Mouse (Mus musculus) B cell, adult 2 months (primary cell): ENCODE results near the gene Ilf2.

Source experiments
- DNase-seq, 2 experiments: peaks; one replicate each; pipeline ENCODE4 v3.0.0; 2022

The Ilf2 gene

GRCm38 (mm10) chr3:90475831-90476611 lies at the start of gene Ilf2:
Ilf2 (plus strand) TSS chr3:90476126.
- DNase-seq, result peak; percentile 91 to 93

GRCm38 (mm10) chr3:90427574-90427973 lies 48.4 kb upstream of the Ilf2 start:
- DNase-seq, result no peak

- DNase-seq, result no peak
Measured at GRCm38 (mm10) chr3:90428186-90428585, 47.7 kb upstream of the Ilf2 start.

- DNase-seq, result no peak
Measured at GRCm38 (mm10) chr3:90429576-90429975, 46.4 kb upstream of the Ilf2 start.

- DNase-seq, result no peak
Measured at GRCm38 (mm10) chr3:90432348-90432747, 43.6 kb upstream of the Ilf2 start.

GRCm38 (mm10) chr3:90432811-90433219 lies 43.1 kb upstream of the Ilf2 start:
- no peak for DNase-seq

GRCm38 (mm10) chr3:90433381-90434020 lies 42.4 kb upstream of the Ilf2 start, which contains the start of gene Ints3:
Ints3 (minus strand) TSS chr3:90433622.
- DNase-seq, result peak; percentile 94 to 95

- DNase-seq, result no peak
Measured at GRCm38 (mm10) chr3:90434073-90434730, 41.7 kb upstream of the Ilf2 start.

GRCm38 (mm10) chr3:90437131-90437530 lies 38.8 kb upstream of the Ilf2 start:
- no peak for DNase-seq

GRCm38 (mm10) chr3:90440756-90441155 lies 35.2 kb upstream of the Ilf2 start:
- no peak for DNase-seq

- no peak for DNase-seq
Measured at GRCm38 (mm10) chr3:90443977-90444376, 31.9 kb upstream of the Ilf2 start.

- no peak for DNase-seq
Measured at GRCm38 (mm10) chr3:90445417-90446200, 30.3 kb upstream of the Ilf2 start.

- DNase-seq, result peak; percentile 17 to 23
Measured at GRCm38 (mm10) chr3:90446389-90447122, 29.4 kb upstream of the Ilf2 start.

GRCm38 (mm10) chr3:90447123-90447494 lies 28.8 kb upstream of the Ilf2 start:
- DNase-seq, result no peak

GRCm38 (mm10) chr3:90448626-90449025 lies 27.3 kb upstream of the Ilf2 start:
- DNase-seq, result no peak

- no peak for DNase-seq
Measured at GRCm38 (mm10) chr3:90450874-90451273, 25.1 kb upstream of the Ilf2 start.

GRCm38 (mm10) chr3:90451396-90452095 lies 24.4 kb upstream of the Ilf2 start:
- no peak for DNase-seq

- DNase-seq, result no peak
Measured at GRCm38 (mm10) chr3:90454931-90455330, 21.0 kb upstream of the Ilf2 start.

GRCm38 (mm10) chr3:90459727-90460126 lies 16.2 kb upstream of the Ilf2 start:
- DNase-seq, result no peak

- DNase-seq, result no peak
Measured at GRCm38 (mm10) chr3:90460315-90460714, 15.6 kb upstream of the Ilf2 start.

- DNase-seq, result no peak
Measured at GRCm38 (mm10) chr3:90461935-90462334, 14.0 kb upstream of the Ilf2 start.

GRCm38 (mm10) chr3:90462579-90462978 lies 13.3 kb upstream of the Ilf2 start:
- DNase-seq, result no peak
